Mouse (Mus musculus): ENCODE measurements at regions not wholly inside any gene's neighbourhood (a gene's known extent, or its start where the extent isn't known, plus 50 kb on each side); places are given as distances from the start of the nearest gene placed in this dataset.

DNA sequence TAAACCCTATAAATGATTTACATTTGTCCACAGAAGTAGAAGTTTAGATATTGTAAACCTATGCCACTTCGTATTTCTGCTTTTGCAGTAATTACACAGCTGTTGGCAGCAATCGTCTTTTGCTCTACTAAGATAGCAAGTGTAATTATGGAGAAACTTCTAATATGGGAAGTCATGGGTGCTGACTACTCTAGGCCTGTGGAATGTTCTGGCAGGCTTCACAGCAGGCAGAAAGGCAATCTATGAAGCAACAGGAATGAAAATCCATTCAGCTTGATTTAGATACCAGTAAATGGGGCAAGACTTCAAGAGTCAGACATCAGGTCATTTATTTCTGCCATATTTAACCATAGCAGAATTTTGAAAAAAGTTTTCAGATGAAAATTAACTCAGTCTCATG lies 405.9 kb downstream of the Gm11232 start:
- TF ChIP-seq CTCF (IDR thresholded peaks at IDR 0.05; ENCODE audit: low read depth): no peak
- TF ChIP-seq EP300 (optimal IDR thresholded peaks at IDR 0.05): no peak
